Mouse (Mus musculus): Measurements from ENCODE around the gene Btrc. TPM values are rescaled to one million over a fixed set of nuclear protein-coding genes. Genes with fewer than 3 reads are reported as not detected.

The Btrc gene
- total and polyA plus RNA-seq, 3 experiments, result 11.0 to 20.7 (median 14.0) TPM

DNA sequence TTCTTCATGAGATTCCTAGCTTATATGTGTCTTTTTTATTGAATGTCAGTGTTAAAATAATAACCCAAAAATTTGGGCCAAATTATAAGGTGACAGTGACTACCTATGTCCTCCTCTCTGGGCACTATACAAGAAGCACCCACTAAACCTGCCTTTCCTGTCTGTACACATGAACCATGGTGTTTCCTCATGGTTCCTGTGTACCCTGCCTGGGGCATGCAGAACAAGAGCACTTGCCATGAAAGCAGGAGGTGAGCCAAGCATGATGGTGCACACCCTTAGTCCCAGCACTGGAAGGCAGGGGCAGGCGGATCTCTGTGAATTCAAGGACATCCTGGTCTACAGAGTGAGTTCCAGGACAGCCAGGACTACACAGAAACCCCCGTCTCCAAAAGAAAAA is 151.8 kb downstream of the Btrc start:
- Histone ChIP-seq H3K27ac (ENCODE audit: insufficient read depth, low read depth) (no peak overlapping the region), H3K4me2 (ENCODE audit: insufficient read depth, low read depth, poor library complexity, severe bottlenecking) (no peak overlapping the region), H3K4me3 (replicated peaks in 1 of 3; ENCODE audit: low read depth in 2 of 3, low read length in 2 of 3, poor library complexity in 1 of 3) (no peak overlapping the region), H3K4me1 (ENCODE audit: control insufficient read depth in 1 of 2, insufficient read depth in 2 of 2) (no peaks in the 10 kb centered on the region), H3K27me3 (replicated peaks) (no peaks in the 10 kb centered on the region), H3K9ac (ENCODE audit: insufficient read depth, low read depth) (no peak overlapping the region), H3K79me2 (replicated peaks; ENCODE audit: control insufficient read depth, extremely low read depth, insufficient read depth, poor library complexity, severe bottlenecking) (no peaks in the 10 kb centered on the region), H3K36me3 (replicated peaks in 1 of 2; ENCODE audit: control insufficient read depth in 1 of 2, insufficient read depth in 1 of 2, low read length in 1 of 2) (peaks cover 4 to 62% of the 10 kb centered on the region in 2 experiments), H3K9me3 (replicated peaks; ENCODE audit: low read length) (no peaks in the 10 kb centered on the region)
- TF ChIP-seq MEF2A (IDR thresholded peaks at IDR 0.05; ENCODE audit: borderline replicate concordance, low read depth, low read length) (no peak), CHD1 (IDR thresholded peaks at IDR 0.05; ENCODE audit: low read depth, low read length) (no peak), UBTF (IDR thresholded peaks at IDR 0.05; ENCODE audit: low read depth, low read length) (no peak), ZNF384 (IDR thresholded peaks at IDR 0.05; ENCODE audit: low read depth, low read length) (no peak), TCF12 (IDR thresholded peaks at IDR 0.05; ENCODE audit: low read depth, low read length) (no peak)
- dilution Hi-C loops (cut with MboI; ENCODE audit: extremely low pct_ligation_motif_present, extremely low pct_unique_long_range_greater_than_20kb, low sequenced_read_pairs), result no loop called here
- no peak for DNase-seq (ENCODE audit: extremely low read depth)
- in situ Hi-C loops (cut with MboI; ENCODE audit: low pct_ligation_motif_present, low pct_unique_long_range_greater_than_20kb, low sequenced_read_pairs), result no loop called here

DNA sequence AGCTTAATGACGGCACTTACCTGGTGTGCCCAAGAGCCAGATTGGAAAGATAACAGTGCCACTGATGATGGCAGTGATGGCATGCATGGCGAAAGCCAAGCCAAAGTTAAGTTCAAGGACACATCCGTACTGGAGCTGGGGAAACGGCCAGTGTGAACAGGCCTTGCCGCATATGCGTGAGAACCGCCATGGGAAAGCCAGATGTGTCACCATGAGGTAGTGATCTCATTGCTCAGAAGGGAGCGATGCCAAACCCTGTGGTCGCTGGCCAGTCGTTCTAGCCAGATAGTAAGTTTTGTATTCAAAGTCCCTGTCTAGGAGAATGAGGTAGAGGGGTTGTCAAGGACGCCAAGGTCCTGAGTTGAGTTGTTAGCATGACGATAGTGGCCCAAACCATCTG is 152.7 kb downstream of the Btrc start:
- Histone ChIP-seq H3K79me2 (replicated peaks; ENCODE audit: control insufficient read depth, extremely low read depth, insufficient read depth, poor library complexity, severe bottlenecking) (no peaks in the 10 kb centered on the region), H3K4me2 (ENCODE audit: insufficient read depth, low read depth, poor library complexity, severe bottlenecking) (no peak overlapping the region), H3K9me3 (replicated peaks; ENCODE audit: low read length) (no peaks in the 10 kb centered on the region), H3K27ac (ENCODE audit: insufficient read depth, low read depth) (no peak overlapping the region), H3K9ac (ENCODE audit: insufficient read depth, low read depth) (no peak overlapping the region), H3K4me1 (ENCODE audit: control insufficient read depth in 1 of 2, insufficient read depth in 2 of 2) (no peaks in the 10 kb centered on the region), H3K4me3 (replicated peaks in 1 of 3; ENCODE audit: low read depth in 2 of 3, low read length in 2 of 3, poor library complexity in 1 of 3) (no peak overlapping the region), H3K36me3 (replicated peaks in 1 of 2; ENCODE audit: control insufficient read depth in 1 of 2, insufficient read depth in 1 of 2, low read length in 1 of 2) (peaks cover 4 to 70% of the 10 kb centered on the region in 2 experiments), H3K27me3 (replicated peaks) (no peaks in the 10 kb centered on the region)
- dilution Hi-C loops (cut with MboI; ENCODE audit: extremely low pct_ligation_motif_present, extremely low pct_unique_long_range_greater_than_20kb, low sequenced_read_pairs), result no loop called here
- no peak for DNase-seq (ENCODE audit: extremely low read depth)
- TF ChIP-seq EP300 (IDR thresholded peaks at IDR 0.05; ENCODE audit: low read length), result no peak
- TF ChIP-seq MYC (IDR thresholded peaks at IDR 0.05; ENCODE audit: low read depth, low read length), result no peak
- TF ChIP-seq JUN (IDR thresholded peaks at IDR 0.05; ENCODE audit: insufficient read depth, low read depth, low read length), result no peak
- TF ChIP-seq ELF1 (IDR thresholded peaks at IDR 0.05; ENCODE audit: low read depth, low read length), result no peak
- TF ChIP-seq NELFE (IDR thresholded peaks at IDR 0.05; ENCODE audit: low read depth, low read length), result no peak
- no peak for TF ChIP-seq CTCF (conservative IDR thresholded peaks at IDR 0.05 in 1 of 2, IDR thresholded peaks at IDR 0.05 in 1 of 2; ENCODE audit: low read depth in 2 of 2, low read length in 2 of 2)
- TF ChIP-seq E2F4 (IDR thresholded peaks at IDR 0.05; ENCODE audit: insufficient replicate concordance, low read depth, low read length), result no peak
- TF ChIP-seq SMC3 (IDR thresholded peaks at IDR 0.05; ENCODE audit: low read depth, low read length), result no peak
- TF ChIP-seq UBTF (IDR thresholded peaks at IDR 0.05; ENCODE audit: low read depth, low read length), result no peak
- TF ChIP-seq USF1 (IDR thresholded peaks at IDR 0.05; ENCODE audit: low read depth, low read length), result no peak
- no peak for TF ChIP-seq MAZ (IDR thresholded peaks at IDR 0.05; ENCODE audit: low read depth, low read length)
- TF ChIP-seq TBP (conservative IDR thresholded peaks at IDR 0.05; ENCODE audit: low read depth, low read length), result no peak
- no peak for TF ChIP-seq BHLHE40 (IDR thresholded peaks at IDR 0.05; ENCODE audit: low read depth, low read length)
- no peak for TF ChIP-seq JUND (conservative IDR thresholded peaks at IDR 0.05; ENCODE audit: low read depth, low read length)
- TF ChIP-seq RAD21 (IDR thresholded peaks at IDR 0.05; ENCODE audit: low read depth, low read length), result no peak
- TF ChIP-seq PAX5 (IDR thresholded peaks at IDR 0.05; ENCODE audit: low read length), result no peak
- in situ Hi-C loops (cut with MboI; ENCODE audit: low pct_ligation_motif_present, low pct_unique_long_range_greater_than_20kb, low sequenced_read_pairs), result no loop called here

Measured in CH12.LX (cell line).